Mouse (Mus musculus) thymus, postnatal 25 days (tissue): ENCODE measurements around the gene Ddc.

Experiments
- DNase-seq: peaks from one replicate; pipeline ENCODE4 v3.0.0; 2022

The Ddc gene

DNA sequence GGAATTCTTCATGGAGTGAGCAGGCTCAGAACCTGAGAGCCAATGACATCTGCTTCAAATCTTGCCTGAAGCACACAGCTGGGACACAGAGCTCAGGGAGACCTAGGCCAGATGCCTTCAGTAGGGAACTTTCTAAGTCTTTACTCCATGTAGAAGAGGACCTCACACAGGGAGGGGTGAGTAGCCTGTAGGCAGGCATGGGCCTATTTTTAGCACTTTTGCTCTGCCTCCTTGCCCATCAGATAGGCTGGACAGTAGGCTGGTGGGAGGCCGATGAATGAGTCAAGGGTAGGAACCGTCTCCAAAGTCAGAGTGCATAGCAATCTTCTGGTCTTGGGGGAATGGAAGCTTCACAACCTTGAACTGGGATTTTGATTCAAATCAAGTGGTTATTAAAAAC is 22.7 kb downstream of the Ddc start:
- no peak for DNase-seq

GRCm38 (mm10) chr11:11873023-11873908 is 24.7 kb downstream of the Ddc start:
- DNase-seq = peak; percentile 24

GRCm38 (mm10) chr11:11872140-11872795 is 25.7 kb downstream of the Ddc start:
- no peak for DNase-seq

DNA sequence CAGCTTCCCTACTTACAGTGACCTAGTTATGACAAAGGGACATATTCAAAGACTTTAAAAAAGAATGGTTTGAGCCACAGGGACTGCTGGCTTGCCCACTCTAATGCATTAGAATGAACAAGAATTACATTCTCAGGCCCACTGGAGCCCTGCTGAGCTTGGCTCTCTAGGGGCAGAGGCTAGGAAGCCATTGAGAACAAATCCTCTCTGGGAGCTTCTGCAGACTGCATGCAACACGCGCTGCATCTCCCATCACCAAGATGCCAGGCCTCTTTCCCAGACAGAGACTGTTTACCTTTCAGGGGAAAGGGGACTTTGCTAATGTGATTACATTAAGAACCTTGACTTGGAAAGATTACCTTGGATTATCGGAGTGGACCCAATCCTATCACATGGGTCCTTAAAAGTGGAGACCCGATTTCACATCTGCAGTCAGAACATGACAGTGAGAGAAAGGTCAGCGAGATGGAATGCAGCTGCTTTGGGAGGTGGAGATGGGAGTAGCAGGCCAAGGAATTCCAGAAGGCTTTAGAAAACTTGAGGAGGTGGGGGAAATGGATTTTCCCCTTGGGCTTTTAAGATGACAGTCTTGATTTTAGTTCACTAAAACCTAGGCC is 26.6 kb downstream of the Ddc start:
- no peak for DNase-seq

GRCm38 (mm10) chr11:11867971-11868481 is 29.9 kb downstream of the Ddc start:
- DNase-seq = no peak

- no peak for DNase-seq
These were observed 31.2 kb downstream of the Ddc start for GRCm38 (mm10) chr11:11866696-11867095.

GRCm38 (mm10) chr11:11865128-11865527 is 32.8 kb downstream of the Ddc start:
- DNase-seq = no peak

- no peak for DNase-seq
These were observed 33.4 kb downstream of the Ddc start for GRCm38 (mm10) chr11:11864446-11865101.

DNA sequence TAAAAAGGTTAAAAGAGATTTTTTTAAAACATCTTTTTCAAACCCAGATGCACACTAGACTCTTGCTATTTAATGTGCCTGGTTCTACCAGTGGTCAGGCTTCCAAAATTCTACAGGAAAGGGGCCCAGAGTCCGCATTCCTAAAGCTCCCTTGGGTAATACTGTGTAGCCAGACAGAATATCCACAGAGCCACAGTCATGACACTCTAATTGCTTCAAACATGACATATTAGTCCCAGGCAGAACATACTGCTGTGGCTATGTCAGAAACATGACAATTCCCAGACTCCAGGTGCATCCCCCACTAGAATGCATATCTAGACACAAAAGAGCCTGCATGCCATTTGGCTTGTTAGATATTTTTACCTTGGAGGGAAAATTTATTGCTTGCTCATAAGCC is 35.4 kb downstream of the Ddc start:
- DNase-seq = no peak

DNA sequence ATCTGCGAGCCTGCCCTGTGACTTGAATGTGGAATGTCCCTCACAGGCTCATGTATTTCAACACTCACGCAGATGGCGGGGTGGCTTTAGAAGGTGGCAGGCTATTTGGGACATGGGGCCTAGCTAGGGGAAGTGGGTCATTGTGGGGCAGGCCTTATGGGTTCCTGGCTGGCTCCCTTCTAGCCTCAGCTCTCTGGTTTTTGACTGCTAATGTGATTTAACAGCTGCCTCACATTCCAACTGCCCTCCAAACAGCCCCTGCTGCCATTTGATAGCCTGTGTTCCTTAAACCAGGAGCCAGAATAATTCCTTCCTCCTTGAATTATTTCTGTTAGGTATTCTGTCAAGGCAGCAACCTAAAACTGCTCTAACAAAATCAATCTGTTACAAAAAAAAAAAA is 41.0 kb downstream of the Ddc start:
- DNase-seq = no peak

- DNase-seq = no peak
These were observed 42.2 kb downstream of the Ddc start for GRCm38 (mm10) chr11:11855685-11856131.

GRCm38 (mm10) chr11:11855061-11855672 is 42.8 kb downstream of the Ddc start:
- no peak for DNase-seq

DNA sequence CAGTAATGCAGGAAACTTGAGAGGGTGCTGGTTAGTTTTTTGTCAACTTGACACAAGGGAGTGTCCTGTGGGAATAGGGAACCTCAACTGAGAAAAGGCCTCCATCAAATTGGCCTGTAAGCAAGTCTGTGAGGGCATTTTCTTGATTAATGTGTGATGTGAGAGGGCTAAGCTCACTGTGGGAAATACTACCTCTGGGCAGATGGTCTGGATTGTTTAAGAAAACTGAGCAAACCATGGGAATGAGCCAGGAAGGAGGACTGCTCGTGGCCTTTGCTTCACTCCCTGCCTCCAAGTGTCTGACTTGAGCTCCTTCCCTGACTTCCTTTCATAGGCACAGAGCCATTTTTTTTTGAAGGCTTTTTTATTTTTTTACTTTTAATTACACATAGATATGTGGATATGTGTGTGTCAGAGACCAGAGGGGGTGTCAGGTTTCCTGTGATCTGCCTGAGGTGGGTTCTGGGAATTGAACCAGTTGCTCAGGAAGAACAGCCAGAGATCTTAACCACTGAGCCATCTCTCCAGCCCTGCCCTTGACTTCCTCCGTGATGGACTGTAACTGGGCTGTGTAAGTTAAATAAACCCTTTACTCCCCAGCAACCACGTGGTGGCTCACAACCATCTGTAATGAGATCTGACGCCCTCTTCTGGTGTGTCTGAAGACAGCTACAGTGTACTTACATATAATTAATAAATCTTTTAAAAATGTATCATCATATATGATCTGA is 44.0 kb downstream of the Ddc start:
- no peak for DNase-seq

- DNase-seq = no peak
These were observed 45.9 kb downstream of the Ddc start for GRCm38 (mm10) chr11:11851957-11852505.

DNA sequence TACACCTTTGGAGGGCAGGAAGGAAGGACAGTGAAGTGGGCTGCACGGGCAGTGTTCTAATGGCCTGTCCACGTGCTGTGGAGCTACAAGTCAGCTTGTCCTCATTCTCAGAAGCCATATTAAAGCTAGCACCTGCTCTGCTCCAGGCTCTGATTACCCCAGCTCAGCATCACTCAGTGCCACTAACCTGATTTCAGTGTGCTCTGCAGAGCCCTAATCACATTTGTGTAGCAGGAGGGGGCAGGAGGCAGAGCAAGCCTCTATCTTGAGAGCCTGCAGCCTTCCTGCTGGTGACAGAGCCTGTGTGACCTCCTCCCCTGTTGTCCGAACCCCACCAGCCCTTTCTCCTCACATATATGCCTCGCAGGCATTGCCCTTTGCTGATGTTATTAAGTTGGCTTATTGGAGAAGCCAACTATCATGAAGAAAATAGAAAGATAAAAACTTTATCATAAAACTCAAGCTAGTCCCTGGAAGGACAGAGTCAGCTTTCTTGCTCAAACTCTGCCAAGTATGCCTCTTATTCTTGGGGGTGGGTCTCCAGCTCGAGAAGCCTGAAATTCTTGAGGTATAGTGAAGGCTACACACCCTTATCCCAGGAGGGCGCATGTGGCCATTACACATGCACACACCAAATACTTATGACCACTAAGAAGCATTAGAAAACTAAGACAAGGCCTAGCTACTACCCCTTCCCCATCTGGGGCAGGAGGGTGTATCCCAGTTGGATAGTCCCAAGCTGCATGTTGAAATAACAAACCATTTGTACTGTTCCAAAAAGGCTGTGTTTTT is 47.3 kb downstream of the Ddc start:
- no peak for DNase-seq

DNA sequence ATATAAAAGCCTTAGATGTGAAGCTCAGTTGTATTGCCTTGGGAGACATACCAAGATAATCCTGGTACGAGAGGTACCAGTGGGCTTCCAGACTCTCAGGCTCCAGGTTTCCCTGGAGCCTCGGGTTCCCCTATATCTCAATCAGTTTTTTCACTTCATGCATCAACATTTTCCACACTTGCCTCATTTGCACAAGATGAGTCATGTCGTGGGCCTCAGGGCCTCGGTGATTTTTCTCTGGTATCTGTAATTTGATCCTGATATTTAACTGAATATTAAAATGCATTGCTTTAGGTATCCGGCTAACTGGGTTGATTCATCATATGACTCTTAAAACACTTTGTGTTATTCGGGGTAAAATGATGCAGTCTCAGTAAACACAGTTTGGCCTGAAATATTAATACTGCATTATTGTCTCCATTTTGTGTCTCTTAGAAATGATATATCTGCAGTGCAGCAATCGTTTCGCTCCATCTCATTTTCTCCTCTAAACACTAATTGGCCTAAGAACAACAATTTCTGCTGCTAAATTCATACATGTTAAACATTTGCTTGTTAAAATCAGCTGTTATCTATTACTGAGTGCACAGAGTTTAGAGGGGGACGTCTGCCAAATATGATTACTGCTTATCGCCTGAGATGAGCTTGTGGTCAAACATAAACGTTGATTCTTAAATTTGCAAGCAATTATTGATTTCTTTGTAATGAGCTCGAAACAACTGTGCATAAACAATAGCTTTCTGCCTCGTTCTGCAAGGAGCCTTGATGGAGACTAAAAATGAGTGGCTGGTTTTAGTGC is 48.2 kb downstream of the Ddc start:
- no peak for DNase-seq

GRCm38 (mm10) chr11:11848467-11848866 is 49.5 kb downstream of the Ddc start:
- no peak for DNase-seq

GRCm38 (mm10) chr11:11845044-11845443 is 52.9 kb downstream of the Ddc start:
- no peak for DNase-seq

DNA sequence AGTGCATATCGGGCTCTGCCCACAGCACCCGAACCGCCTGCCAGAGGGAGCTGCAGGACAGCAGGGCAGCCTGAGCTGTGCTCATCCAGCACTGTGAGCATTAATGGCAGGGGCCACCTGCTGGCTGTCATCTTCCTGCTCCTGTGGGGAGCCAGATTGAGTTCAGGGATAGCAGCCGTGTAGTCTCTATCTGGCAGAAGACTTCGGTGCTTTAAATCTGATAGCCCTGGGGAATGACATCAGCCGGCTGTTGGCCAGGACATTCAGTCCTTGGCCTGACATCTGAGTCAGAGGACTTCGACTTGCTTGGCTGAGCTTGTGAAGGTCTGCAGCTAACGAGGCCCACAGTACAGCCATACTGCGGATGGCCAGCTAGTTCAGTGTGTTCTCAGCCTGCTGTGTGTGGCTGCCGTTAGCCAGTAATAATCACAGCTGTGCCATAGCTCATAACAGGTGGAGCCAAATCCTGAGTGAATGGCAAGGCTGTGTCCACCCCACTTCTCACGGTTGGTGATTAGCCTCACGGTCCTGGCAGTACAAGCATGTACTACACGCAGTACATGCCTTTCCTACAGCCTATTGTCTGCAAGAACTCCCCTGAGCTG is 53.5 kb downstream of the Ddc start:
- DNase-seq = no peak
